Mouse (Mus musculus): ENCODE results near the gene Med9.
A peak's percentile ranks its signal among the peaks of the same experiment; 100 is the strongest.
"Not testable (repeated sequence)": the region's sequence is repeated elsewhere in the genome, so short reads cannot be mapped to it uniquely, and the experiment has no call there.

Med9 gene

GRCm38 (mm10) chr11:59944855-59945254 is 3.2 kb upstream of the Med9 start:
- DNase-seq (ENCODE audit: low read depth, low spot score) = not testable (repeated sequence)

GRCm38 (mm10) chr11:59948401-59948767 is 378 bp downstream of the Med9 start:
- DNase-seq (ENCODE audit: low read depth, low spot score) = peak; percentile 38

- peak; percentile 58 for DNase-seq (ENCODE audit: low read depth, low spot score)
Observed at GRCm38 (mm10) chr11:59952892-59953291, 4.9 kb downstream of the Med9 start.

GRCm38 (mm10) chr11:59956749-59957148 is 8.7 kb downstream of the Med9 start:
- DNase-seq (ENCODE audit: low read depth, low spot score) = no peak

DNA sequence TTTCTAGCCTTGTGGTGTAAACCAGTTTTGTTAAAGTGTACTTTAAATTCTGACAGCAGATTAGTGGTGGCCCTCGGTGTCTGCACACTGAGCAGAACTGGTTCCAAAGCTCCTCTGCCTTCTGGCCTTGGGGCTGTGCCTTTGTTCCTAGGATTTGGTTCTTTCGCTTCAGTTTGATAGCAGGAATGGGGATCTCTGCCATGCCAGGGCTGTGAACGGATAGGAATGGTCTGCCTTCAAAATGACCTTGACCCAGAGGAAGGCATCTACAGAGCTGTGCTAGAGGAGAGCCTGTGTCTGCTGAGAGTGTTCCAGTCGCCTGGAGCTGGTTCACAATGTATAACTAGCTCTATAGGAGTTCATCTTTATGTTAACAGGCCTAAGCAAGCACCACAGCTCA is 11.4 kb downstream of the Med9 start:
- DNase-seq (ENCODE audit: low read depth, low spot score) = no peak

DNA sequence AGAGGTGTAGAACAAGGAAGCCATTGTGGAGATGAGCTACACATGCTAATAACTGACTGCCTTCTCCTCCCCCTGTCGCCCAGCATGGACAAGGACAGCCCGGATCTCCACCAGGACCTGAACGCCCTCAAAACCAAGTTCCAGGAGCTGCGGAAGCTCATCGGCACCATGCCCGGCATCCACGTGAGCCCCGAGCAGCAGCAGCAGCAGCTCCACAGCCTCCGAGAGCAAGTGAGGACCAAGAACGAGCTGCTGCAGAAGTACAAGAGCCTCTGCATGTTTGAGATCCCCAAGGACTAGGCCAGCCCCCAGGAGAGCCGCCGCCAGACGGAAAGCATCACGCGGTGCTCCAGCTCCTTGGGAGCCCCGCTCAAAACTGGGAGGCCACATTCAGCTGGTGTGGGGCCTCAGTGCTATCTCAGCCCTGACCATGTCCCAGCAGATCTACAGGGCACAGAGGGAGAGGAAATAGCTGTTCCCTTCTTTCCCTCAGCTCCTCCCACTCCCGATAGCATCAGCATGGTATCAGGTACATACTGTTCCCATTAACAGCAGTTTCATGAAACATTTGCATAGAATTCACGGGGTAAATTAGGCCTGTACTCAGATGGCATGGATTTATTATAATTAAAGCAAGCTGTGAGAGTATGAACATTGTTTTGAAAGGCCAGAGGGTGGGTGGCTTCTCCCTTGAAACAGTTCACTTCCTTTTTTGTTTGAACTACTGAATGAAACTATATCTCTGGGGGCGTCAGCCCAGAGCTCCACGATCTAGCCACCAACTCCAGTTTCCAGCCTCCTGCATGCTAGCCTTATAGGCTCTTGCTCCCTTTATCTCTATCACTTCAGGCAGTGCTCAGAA is 12.7 kb downstream of the Med9 start:
- DNase-seq (ENCODE audit: low read depth, low spot score) = no peak

- no peak for DNase-seq (ENCODE audit: low read depth, low spot score)
Observed at GRCm38 (mm10) chr11:59961338-59961875, 13.4 kb downstream of the Med9 start.

DNA sequence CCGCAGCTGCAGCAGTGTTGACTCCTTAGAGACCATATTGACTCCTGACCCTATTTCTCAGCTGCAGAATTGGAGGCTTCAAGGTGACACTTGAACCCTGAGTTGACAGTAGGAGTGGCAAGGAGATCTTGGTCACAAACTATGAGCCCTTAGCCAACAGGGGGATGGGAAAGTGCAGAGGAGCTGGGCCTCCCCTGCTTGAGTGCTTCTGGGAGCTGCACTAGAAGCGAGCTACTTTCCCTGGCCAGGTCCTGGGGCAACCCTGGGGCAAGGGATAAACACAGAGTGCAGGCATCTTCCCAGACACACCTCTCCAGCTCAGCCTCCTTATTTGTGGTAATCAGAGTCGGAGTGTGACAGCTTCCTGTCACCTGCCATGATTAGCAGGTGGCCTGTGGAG is 14.6 kb downstream of the Med9 start:
- DNase-seq (ENCODE audit: low read depth, low spot score) = no peak

DNA sequence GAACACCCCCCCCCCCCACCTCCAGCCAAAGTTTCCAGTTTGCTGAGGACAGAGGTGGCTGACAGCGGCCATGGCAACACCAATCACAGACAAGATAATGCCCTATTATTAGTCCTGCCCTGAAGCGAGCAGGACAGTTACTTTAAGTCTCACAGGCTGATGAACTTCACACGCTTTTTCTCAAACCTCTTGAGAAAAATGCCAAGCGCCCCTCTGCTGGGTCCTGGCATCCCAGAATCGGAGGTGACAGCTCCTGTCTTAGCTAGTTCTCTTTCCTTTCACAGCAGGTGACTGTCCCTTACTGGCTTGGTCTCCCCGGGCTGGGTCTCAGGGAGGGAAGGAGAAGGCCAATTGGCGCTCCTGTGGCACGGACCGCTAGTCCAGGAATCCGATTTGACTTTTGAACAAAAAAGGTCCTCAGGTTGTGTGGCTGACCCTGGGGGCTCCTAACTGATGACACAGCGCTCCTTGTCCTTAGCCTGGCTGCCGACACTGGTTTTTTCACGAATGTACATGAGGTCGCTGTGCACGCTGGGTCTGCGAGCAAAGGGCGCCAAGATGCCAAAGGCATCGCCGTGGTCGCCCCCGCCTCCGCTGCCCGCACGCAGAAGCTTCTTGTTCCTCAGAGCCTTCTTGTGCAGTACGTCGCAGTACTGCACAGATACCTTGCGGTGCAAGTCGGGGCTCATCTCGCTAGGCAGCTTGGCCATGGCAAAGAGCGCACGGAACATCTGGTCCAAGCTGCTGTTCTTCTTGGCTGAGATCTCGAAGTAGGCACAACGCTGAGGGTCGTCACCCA is 15.6 kb downstream of the Med9 start:
- DNase-seq (ENCODE audit: low read depth, low spot score) = peak; percentile 35

DNA sequence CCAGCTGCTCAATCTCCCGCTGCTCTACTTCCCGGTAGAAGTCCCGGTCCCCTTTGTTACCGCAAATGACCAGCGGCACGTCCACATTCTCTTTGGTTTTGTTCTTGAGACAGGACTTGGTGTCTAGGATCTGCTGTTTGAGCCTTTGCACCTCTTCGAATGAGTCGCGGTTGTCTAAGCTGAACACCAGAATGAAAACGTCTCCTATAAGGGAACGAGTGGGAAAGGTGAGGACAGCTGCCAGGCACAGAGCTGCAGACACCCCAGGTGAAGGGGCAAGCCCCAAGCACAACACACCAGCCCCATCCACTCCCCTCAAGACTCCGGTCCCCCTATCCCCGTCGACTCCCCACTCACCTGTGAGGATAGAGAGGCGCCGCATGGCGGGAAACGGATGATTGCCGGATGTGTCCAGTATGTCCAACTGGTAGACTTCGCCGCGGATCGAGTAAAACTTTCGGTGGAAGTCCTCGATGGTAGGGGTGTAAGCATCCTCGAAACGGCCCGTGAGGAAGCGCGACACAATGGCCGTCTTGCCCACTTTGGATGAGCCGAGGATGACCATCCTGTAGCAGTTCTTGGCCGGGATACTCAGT is 16.3 kb downstream of the Med9 start:
- no peak for DNase-seq (ENCODE audit: low read depth, low spot score)

GRCm38 (mm10) chr11:59964818-59965217 is 16.8 kb downstream of the Med9 start, which contains the start of gene Rasd1:
TSS of gene Rasd1 (minus strand) at chr11:59964944.
- peak; percentile 90 for DNase-seq (ENCODE audit: low read depth, low spot score)

GRCm38 (mm10) chr11:59965227-59966101 is 17.5 kb downstream of the Med9 start:
- peak; percentile 81 for DNase-seq (ENCODE audit: low read depth, low spot score)

GRCm38 (mm10) chr11:59966102-59966483 is 18.1 kb downstream of the Med9 start:
- no peak for DNase-seq (ENCODE audit: low read depth, low spot score)

- DNase-seq (ENCODE audit: low read depth, low spot score) = no peak
Observed at GRCm38 (mm10) chr11:59967765-59968164, 19.8 kb downstream of the Med9 start.

GRCm38 (mm10) chr11:59970780-59971179 is 22.8 kb downstream of the Med9 start:
- DNase-seq (ENCODE audit: low read depth, low spot score) = no peak

- DNase-seq (ENCODE audit: low read depth, low spot score) = peak; percentile 39
Observed at GRCm38 (mm10) chr11:59971691-59972090, 23.7 kb downstream of the Med9 start.

- no peak for DNase-seq (ENCODE audit: low read depth, low spot score)
Observed at GRCm38 (mm10) chr11:59973389-59973788, 25.4 kb downstream of the Med9 start.

GRCm38 (mm10) chr11:59975241-59975640 is 27.2 kb downstream of the Med9 start:
- DNase-seq (ENCODE audit: low read depth, low spot score) = no peak

DNA sequence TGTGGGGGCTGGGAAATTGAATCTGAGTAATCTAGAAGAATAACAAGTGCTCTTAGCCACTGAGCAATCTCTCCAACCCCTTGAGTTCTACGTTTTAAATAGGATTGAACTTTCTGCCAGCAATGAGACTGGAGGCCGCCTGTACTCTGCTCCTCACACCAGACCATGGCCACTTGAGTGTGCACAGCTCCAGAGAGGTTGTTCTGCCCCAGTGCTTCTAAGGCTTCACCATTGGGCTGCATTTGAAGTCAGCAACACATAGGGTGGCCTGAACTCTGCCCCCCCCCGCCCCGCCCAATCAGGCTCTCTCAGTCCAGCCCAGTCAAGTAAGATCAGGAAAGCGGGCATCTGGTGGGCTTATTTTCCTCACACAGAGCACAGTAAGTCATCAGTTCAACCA is 29.8 kb downstream of the Med9 start:
- DNase-seq (ENCODE audit: low read depth, low spot score) = no peak

- DNase-seq (ENCODE audit: low read depth, low spot score) = no peak
Observed at GRCm38 (mm10) chr11:59989406-59989805, 41.4 kb downstream of the Med9 start.

- no peak for DNase-seq (ENCODE audit: low read depth, low spot score)
Observed at GRCm38 (mm10) chr11:59991365-59991764, 43.4 kb downstream of the Med9 start.
